14 mouse cellular contexts compared by ENCODE assay signal in the genomic region with DNA sequence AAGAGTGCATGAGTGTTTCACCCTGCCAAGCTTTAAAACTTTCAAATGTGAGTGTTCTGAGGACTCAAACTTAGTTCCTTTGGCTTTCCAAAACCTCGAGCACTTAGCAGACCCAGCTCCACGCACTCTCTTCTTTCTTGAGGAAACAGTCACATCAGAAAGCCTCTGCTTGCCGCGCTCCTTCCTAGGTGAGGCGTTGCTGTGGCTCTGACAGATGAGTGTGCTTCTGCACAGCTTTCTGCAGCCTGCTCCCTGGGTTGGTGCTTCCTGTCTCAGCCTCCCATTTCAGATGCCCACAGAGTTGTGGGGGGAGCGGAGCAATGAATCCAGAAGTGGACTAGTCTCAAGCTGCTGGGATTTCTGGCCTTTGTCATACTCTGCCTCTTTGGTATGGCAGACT.
"Had no signal": no experiment of that assay in that cellular context is flagged by ENCODE, and none has a peak within 500 bp of the region (broad histone marks: within the 10 kb centered on the region; RNA-seq: fewer than 3 reads in every experiment).

No protein-coding gene starts in this region.

- H3K27ac ChIP-seq: kidney, embryonic 15.5 days; left cerebral cortex, adult 2 months; limb, embryonic 15.5 days; liver, embryonic 12.5 days; midbrain, embryonic 12.5 days; neural tube, embryonic 15.5 days had no signal

- H3K4me1 ChIP-seq: midbrain, embryonic 12.5 days had no signal

- H3K36me3 ChIP-seq: kidney, embryonic 15.5 days; limb, embryonic 15.5 days; liver, embryonic 12.5 days; midbrain, embryonic 12.5 days; neural tube, embryonic 15.5 days had no signal

- ATAC-seq: intestine, embryonic 16.5 days; liver, embryonic 12.5 days had no signal

- H3K4me3 ChIP-seq: kidney, embryonic 15.5 days; left cerebral cortex, adult 2 months; limb, embryonic 15.5 days; liver, embryonic 12.5 days; midbrain, embryonic 12.5 days; neural tube, embryonic 15.5 days had no signal

- H3K27me3 ChIP-seq: kidney, embryonic 15.5 days; limb, embryonic 15.5 days; liver, embryonic 12.5 days; midbrain, embryonic 12.5 days; neural tube, embryonic 15.5 days had no signal

- DNase-seq: kidney, adult 2 months; kidney, postnatal 14 days; lung, embryonic 14.5 days; lung, postnatal 10 days; lung, postnatal 4 days; right cerebral cortex, postnatal 4 days; spleen, adult 18-20 months had no signal
